Mouse (Mus musculus) E14TG2a.4 (cell line): Measurements from ENCODE around the gene Sstr3.

Experiments
- H3K27me3 ChIP-seq: 2 replicates; pipeline ENCODE4 v1.6.1; 2014; ENCODE audit warnings: low read length, control low read depth; ENCODE audit not compliant: insufficient read depth
- H3K36me3 ChIP-seq: 2 replicates; pipeline ENCODE4 v1.6.1; 2014; ENCODE audit warnings: low read length, control low read depth; ENCODE audit not compliant: insufficient read depth
- H3K4me1 ChIP-seq: replicated peaks from 2 replicates; pipeline ENCODE4 v1.6.1; 2014; ENCODE audit warnings: low read depth, low read length, control low read depth
- H3K4me3 ChIP-seq: replicated peaks from 2 replicates; pipeline ENCODE4 v1.5.1; 2014; ENCODE audit warnings: mild to moderate bottlenecking, low read length
- H3K9me3 ChIP-seq: 2 replicates; pipeline ENCODE4 v1.6.1; 2014; ENCODE audit warnings: low read length, control low read depth
- CTCF ChIP-seq: conservative IDR thresholded peaks from 2 replicates; pipeline ENCODE4 v1.5.1; 2014; ENCODE audit warnings: low read length
- NANOG ChIP-seq: IDR thresholded peaks from 2 replicates; pipeline ENCODE4 v1.6.1; 2014; ENCODE audit warnings: borderline replicate concordance, low read length, mixed read lengths
- POU5F1 ChIP-seq: IDR thresholded peaks from 2 replicates; pipeline ENCODE4 v1.6.1; 2014; ENCODE audit warnings: low read length, borderline replicate concordance

Sstr3 gene

GRCm38 (mm10) chr15:78544561-78545001 lies at the start of gene Sstr3:
Sstr3 (minus strand) TSS chr15:78544685.
- Histone ChIP-seq H3K36me3 (no peaks in the 10 kb centered on the region), H3K9me3 (no peaks in the 10 kb centered on the region), H3K4me1 (peaks cover 55% of the 10 kb centered on the region), H3K4me3 (no peak within 1 kb of the TSS; the same call in 1 of the 2 replicates), H3K27me3 (peaks cover 55% of the 10 kb centered on the region)
- TF ChIP-seq CTCF (no peak), POU5F1 (no peak), NANOG (no peak)

- Histone ChIP-seq H3K4me1 (peaks cover 47% of the 10 kb centered on the region), H3K4me3 (no peak overlapping the region), H3K27me3 (peaks cover 30% of the 10 kb centered on the region), H3K36me3 (no peaks in the 10 kb centered on the region), H3K9me3 (no peaks in the 10 kb centered on the region)
- TF ChIP-seq NANOG (no peak), CTCF (no peak), POU5F1 (no peak)
These were observed 49.5 kb upstream of the Sstr3 start for GRCm38 (mm10) chr15:78593896-78594425.

GRCm38 (mm10) chr15:78592452-78592968 lies 48.0 kb upstream of the Sstr3 start:
- Histone ChIP-seq H3K4me1 (peaks cover 53% of the 10 kb centered on the region), H3K9me3 (no peaks in the 10 kb centered on the region), H3K36me3 (no peaks in the 10 kb centered on the region), H3K27me3 (peaks cover 28% of the 10 kb centered on the region), H3K4me3 (peak overlapping the region; percentile 29; the same call in 1 of the 2 replicates)
- TF ChIP-seq POU5F1: no peak
- TF ChIP-seq CTCF: peak; percentile 22

DNA sequence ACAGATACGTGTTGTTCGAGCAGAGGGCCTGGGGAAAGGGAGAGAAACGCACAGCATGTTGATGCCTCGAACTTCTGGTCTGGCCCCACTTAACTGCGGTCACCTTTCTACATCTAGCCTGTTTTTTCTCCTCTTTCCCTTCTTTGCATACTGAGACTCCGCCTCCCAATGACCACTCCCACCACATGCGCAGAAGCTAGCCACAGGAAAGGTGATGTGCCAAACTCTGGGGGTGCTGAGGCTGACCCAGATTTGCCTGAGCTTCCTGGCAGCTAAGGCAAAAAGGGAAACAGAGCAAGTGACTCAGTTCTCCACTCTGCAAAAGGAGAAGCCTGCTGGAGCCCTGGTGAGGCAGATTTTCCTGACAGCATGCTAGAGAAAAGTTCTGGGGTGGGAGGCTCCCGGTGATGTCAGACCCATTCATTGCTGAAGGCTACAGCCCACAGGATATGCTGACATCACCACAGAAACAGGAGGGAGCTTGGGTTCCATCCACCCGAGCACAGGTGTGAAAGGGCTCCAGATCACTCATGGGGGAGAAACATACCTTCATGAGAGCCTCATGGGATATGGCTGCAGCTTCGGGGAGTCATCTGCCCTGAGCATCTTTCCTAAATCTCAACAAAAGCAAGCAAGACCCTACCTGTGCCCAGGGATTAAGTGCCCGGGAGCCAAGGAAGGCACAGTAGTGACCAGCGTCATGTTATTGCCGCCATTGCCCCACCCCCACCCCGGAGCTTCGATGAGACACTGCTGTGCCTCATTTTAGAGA lies 47.4 kb upstream of the Sstr3 start:
- H3K4me1 ChIP-seq: peaks cover 53% of the 10 kb centered on the region
- H3K9me3 ChIP-seq: no peaks in the 10 kb centered on the region
- TF ChIP-seq NANOG (no peak), CTCF (no peak), POU5F1 (no peak)
- peaks cover 28% of the 10 kb centered on the region for H3K27me3 ChIP-seq
- H3K4me3 ChIP-seq: peak overlapping the region; percentile 29; the same call in 1 of the 2 replicates
- H3K36me3 ChIP-seq: no peaks in the 10 kb centered on the region

GRCm38 (mm10) chr15:78590785-78591184 lies 46.3 kb upstream of the Sstr3 start:
- no peaks in the 10 kb centered on the region for H3K36me3 ChIP-seq
- H3K4me3 ChIP-seq: no peak overlapping the region
- peaks cover 28% of the 10 kb centered on the region for H3K27me3 ChIP-seq
- H3K4me1 ChIP-seq: peaks cover 56% of the 10 kb centered on the region
- peak; percentile 81 for TF ChIP-seq CTCF
- no peak for TF ChIP-seq POU5F1
- peaks cover 6% of the 10 kb centered on the region; the same call in 1 of the 2 replicates for H3K9me3 ChIP-seq

DNA sequence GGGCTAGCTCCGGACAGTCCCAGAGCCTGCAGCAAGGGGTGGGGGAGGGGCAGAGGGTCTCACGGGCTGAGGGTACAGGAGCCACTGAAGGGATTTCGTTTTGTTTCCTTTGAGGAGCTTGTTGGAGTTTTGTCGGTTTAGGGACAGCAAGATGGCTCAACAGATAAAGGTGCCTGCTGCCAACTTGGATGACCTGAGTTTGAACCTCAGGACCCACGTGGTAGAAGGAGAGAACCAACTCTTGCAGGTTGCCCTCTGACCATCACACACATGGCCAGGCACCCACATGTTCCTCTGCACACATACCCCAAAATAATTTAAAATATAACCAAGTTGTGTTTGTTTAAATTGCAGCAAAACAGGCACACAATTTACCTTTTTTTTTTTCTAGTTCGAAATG lies 45.5 kb upstream of the Sstr3 start:
- H3K36me3 ChIP-seq: no peaks in the 10 kb centered on the region
- H3K4me1 ChIP-seq: peaks cover 56% of the 10 kb centered on the region
- peaks cover 28% of the 10 kb centered on the region for H3K27me3 ChIP-seq
- TF ChIP-seq CTCF (no peak), POU5F1 (no peak), NANOG (no peak)
- H3K4me3 ChIP-seq: no peak overlapping the region
- H3K9me3 ChIP-seq: peaks cover 6% of the 10 kb centered on the region; the same call in 1 of the 2 replicates

GRCm38 (mm10) chr15:78588900-78589299 lies 44.4 kb upstream of the Sstr3 start:
- peaks cover 57% of the 10 kb centered on the region for H3K4me1 ChIP-seq
- TF ChIP-seq POU5F1: no peak
- no peak for TF ChIP-seq CTCF
- no peak for TF ChIP-seq NANOG
- H3K36me3 ChIP-seq: no peaks in the 10 kb centered on the region
- peaks cover 6% of the 10 kb centered on the region; the same call in 1 of the 2 replicates for H3K9me3 ChIP-seq
- H3K27me3 ChIP-seq: peaks cover 20% of the 10 kb centered on the region
- H3K4me3 ChIP-seq: no peak overlapping the region

DNA sequence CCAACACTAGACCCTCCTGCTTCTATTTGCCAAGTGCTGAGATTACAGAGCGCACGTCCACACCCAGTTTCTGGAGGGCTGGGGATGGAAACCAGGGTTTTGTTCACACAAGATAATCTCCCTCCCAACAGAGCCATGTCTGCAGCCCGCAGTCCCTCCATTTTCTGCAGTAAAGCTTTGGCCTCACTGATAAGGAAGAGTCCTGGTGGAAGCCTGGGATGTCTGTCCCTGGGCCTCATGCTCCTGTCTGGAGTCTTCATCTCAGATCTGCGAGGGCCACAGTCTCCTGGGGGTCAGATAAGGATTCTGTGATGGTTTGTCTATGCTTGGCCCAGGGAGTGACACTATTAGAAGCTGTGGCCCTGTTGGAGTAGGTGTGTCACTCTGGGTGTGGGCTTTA lies 43.6 kb upstream of the Sstr3 start:
- H3K36me3 ChIP-seq: no peaks in the 10 kb centered on the region
- TF ChIP-seq CTCF (no peak), NANOG (no peak), POU5F1 (no peak)

More for the DNA sequence above, 43.6 kb upstream of the Sstr3 start:
- Histone ChIP-seq H3K27me3 (peaks cover 16% of the 10 kb centered on the region), H3K4me1 (peaks cover 64% of the 10 kb centered on the region), H3K4me3 (no peak overlapping the region), H3K9me3 (peaks cover 6% of the 10 kb centered on the region; the same call in 1 of the 2 replicates)
